Comparison of ENCODE assay signal across 8 mouse cellular contexts in genomic region chr7:44527483-44528398, GRCm38 (mm10). TPM values are rescaled to one million over a fixed set of nuclear protein-coding genes. Genes with fewer than 3 reads are reported as not detected.
DNase-seq lines count a peak whose midpoint lies in the region; ATAC-seq and TF ChIP-seq lines count a peak whose summit lies in the region.

No protein-coding gene starts in this region.

- H3K4me2 ChIP-seq in hindbrain, embryonic 13.5 days: peak overlapping the region; percentile 72
- peak overlapping the region; percentile 66 for H3K4me2 ChIP-seq in lung, postnatal 0 days (replicated peaks; ENCODE audit: low read depth, low read length)

- peak overlapping the region; percentile 70 for H3K9ac ChIP-seq in hindbrain, embryonic 13.5 days
- 0 out of 2 replicates have a peak overlapping the region, but pooled peaks have one; percentile 26 for H3K9ac ChIP-seq in lung, postnatal 0 days (replicated peaks; ENCODE audit: low read depth)

- no peak for TF ChIP-seq EP300 in lung, postnatal 0 days (IDR thresholded peaks at IDR 0.05)

- H3K9me3 ChIP-seq in hindbrain, embryonic 13.5 days: no peaks in the 10 kb centered on the region
- H3K9me3 ChIP-seq in lung, postnatal 0 days (ENCODE audit: low read length): no peaks in the 10 kb centered on the region

- H3K4me3 ChIP-seq in hindbrain, embryonic 13.5 days: peak overlapping the region; percentile 38
- H3K4me3 ChIP-seq in lung, postnatal 0 days (ENCODE audit: low read depth, low read length): peak overlapping the region; percentile 31

- 6% methylated on average over 40 of the region's 40 CpGs for WGBS in hindbrain, embryonic 13.5 days
- 5% methylated on average over 40 of the region's 40 CpGs for WGBS in lung, postnatal 0 days

- peak; percentile 30; the same call in 1 of the 2 replicates for ATAC-seq in hindbrain, embryonic 13.5 days (ENCODE audit: low FRiP score)
- peak; percentile 79 for ATAC-seq in lung, postnatal 0 days

- peak; percentile 86 for TF ChIP-seq CTCF in lung, postnatal 0 days (IDR thresholded peaks at IDR 0.05)

- no peak overlapping the region for H3K27ac ChIP-seq in hindbrain, embryonic 13.5 days
- H3K27ac ChIP-seq in lung, postnatal 0 days (ENCODE audit: low read length): peak overlapping the region; percentile 81

- H3K27me3 ChIP-seq in hindbrain, embryonic 13.5 days: peaks cover 73% of the 10 kb centered on the region
- H3K27me3 ChIP-seq in lung, postnatal 0 days (replicated peaks; ENCODE audit: insufficient read depth, low read length): 0 out of 2 replicates have a peak, but pooled peaks cover 4% of the 10 kb centered on the region

- H3K4me1 ChIP-seq in hindbrain, embryonic 13.5 days (replicated peaks): peaks cover 16% of the 10 kb centered on the region
- H3K4me1 ChIP-seq in lung, postnatal 0 days (ENCODE audit: insufficient read depth, low read depth, low read length): no peaks in the 10 kb centered on the region

- peak; percentile 74 for DNase-seq in R1 (ENCODE audit: low read depth, low spot score)
- peak; percentile 88 for DNase-seq in cerebellum, adult 9-11 months
- DNase-seq in frontal cortex, adult 2 months (ENCODE audit: extremely low spot score in 1 of 2, low spot score in 1 of 2): peak; percentile 46 to 83
- peak; percentile 52 to 54 for DNase-seq in layer of hippocampus, postnatal 14 days (ENCODE audit: low spot score in 2 of 2)
- DNase-seq in lung, postnatal 0 days (ENCODE audit: low spot score): peak; percentile 90
- DNase-seq in ovary, adult 18-20 months (ENCODE audit: low spot score): peak; percentile 73
- peak; percentile 89 for DNase-seq in thymus, postnatal 14 days

- no peaks in the 10 kb centered on the region; the same call in 1 of the 2 replicates for H3K36me3 ChIP-seq in hindbrain, embryonic 13.5 days
- H3K36me3 ChIP-seq in lung, postnatal 0 days (ENCODE audit: insufficient read depth, low read length): no peaks in the 10 kb centered on the region

RNA-seq across cellular contexts. Expression of gene Mybpc2, which starts 3.3 kb away (rescaled TPM):
- 0.11 and 0.12 TPM in 2 replicates for polyA plus RNA-seq in frontal cortex, adult 2 months (2012; rRNA removed)
- polyA plus RNA-seq in hindbrain, embryonic 13.5 days (2015; fragmentation: Nextera tagmentation; extraction: Ambion mirVana): 0.08 and 0.18 TPM in 2 replicates
- total RNA-seq in layer of hippocampus, postnatal 14 days (2021): under 1 TPM in 1 of 2 experiments, not detected in 1; 0.10 TPM
- 0.37 and 0.46 TPM in 2 replicates for polyA plus RNA-seq in lung, postnatal 0 days (2015; fragmentation: Nextera tagmentation; extraction: Ambion mirVana)

RNA-seq across cellular contexts. Expression of gene Spib, which starts 4.1 kb away (rescaled TPM):
- polyA plus RNA-seq in frontal cortex, adult 2 months (2012; rRNA removed): 0.08 and 0.11 TPM in 2 replicates
- not detected in 2 replicates for polyA plus RNA-seq in hindbrain, embryonic 13.5 days (2015; fragmentation: Nextera tagmentation; extraction: Ambion mirVana)
- total RNA-seq in layer of hippocampus, postnatal 14 days (2021): not detected
- polyA plus RNA-seq in lung, postnatal 0 days (2015; fragmentation: Nextera tagmentation; extraction: Ambion mirVana): 0.72 and 1.2 TPM in 2 replicates

RNA-seq across cellular contexts. Expression of gene Pold1, which starts 20.9 kb away (rescaled TPM):
- polyA plus RNA-seq in frontal cortex, adult 2 months (2012; rRNA removed): 14.9 and 15.3 TPM in 2 replicates
- 24.4 and 28.8 TPM in 2 replicates for polyA plus RNA-seq in hindbrain, embryonic 13.5 days (2015; fragmentation: Nextera tagmentation; extraction: Ambion mirVana)
- 1 to 10 TPM; 5.8 to 8.8 TPM for total RNA-seq in layer of hippocampus, postnatal 14 days (2021)
- polyA plus RNA-seq in lung, postnatal 0 days (2015; fragmentation: Nextera tagmentation; extraction: Ambion mirVana): 13.5 and 17.5 TPM in 2 replicates

RNA-seq across cellular contexts. Expression of gene Nr1h2, which starts 26.0 kb away (rescaled TPM):
- polyA plus RNA-seq in frontal cortex, adult 2 months (2012; rRNA removed): 82.9 and 90.2 TPM in 2 replicates
- 69.8 and 70.9 TPM in 2 replicates for polyA plus RNA-seq in hindbrain, embryonic 13.5 days (2015; fragmentation: Nextera tagmentation; extraction: Ambion mirVana)
- total RNA-seq in layer of hippocampus, postnatal 14 days (2021): 10 to 100 TPM; 58.7 to 63.2 TPM
- 74.8 and 84.3 TPM in 2 replicates for polyA plus RNA-seq in lung, postnatal 0 days (2015; fragmentation: Nextera tagmentation; extraction: Ambion mirVana)

RNA-seq across cellular contexts. Expression of gene Fam71e1, which starts 31.4 kb away (rescaled TPM):
- 27.3 and 33.6 TPM in 2 replicates for polyA plus RNA-seq in frontal cortex, adult 2 months (2012; rRNA removed)
- polyA plus RNA-seq in hindbrain, embryonic 13.5 days (2015; fragmentation: Nextera tagmentation; extraction: Ambion mirVana): 32.2 and 37.4 TPM in 2 replicates
- 10 to 100 TPM; 29.8 to 48.4 TPM for total RNA-seq in layer of hippocampus, postnatal 14 days (2021)
- 11.4 and 12.0 TPM in 2 replicates for polyA plus RNA-seq in lung, postnatal 0 days (2015; fragmentation: Nextera tagmentation; extraction: Ambion mirVana)
